Mouse (Mus musculus): Measurements from ENCODE around the gene Agbl1. TPM values are rescaled to one million over a fixed set of nuclear protein-coding genes. Genes with fewer than 3 reads are reported as not detected.

Agbl1 gene
- polyA plus RNA-seq, 1 experiment = 0.63 TPM

DNA sequence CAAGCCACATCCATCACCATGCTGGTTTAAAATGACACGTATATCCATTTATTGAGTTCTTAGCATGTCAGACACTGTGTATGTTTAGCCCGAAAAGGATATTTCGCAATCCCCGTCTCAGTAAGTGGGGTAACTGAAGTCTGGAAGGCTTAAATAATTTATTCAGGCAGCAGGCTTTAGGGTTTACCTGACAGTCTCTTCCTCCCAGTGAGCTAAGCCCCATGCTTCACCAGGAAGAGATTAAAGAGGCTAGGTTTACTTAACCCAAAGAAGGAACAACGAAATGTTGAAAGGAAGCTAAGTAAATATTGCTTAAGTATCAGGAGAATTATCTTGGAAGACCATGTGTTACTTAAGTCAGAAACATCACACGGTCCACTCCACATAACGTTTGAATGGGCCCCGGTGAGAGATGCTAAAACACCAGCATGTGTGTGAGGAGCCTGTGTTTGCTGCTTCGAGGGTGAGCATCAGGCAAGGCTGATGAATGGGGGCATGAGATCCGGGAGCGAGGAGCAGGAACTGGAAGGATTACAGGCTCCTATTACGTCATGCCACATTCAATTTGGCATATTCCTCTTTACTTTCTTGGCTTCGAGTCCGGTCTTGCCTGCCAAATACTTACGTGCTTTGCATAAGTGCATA, 162.7 kb downstream of the Agbl1 start:
- Histone ChIP-seq H3K27ac (ENCODE audit: control insufficient read depth, insufficient read depth, low read depth, low read length) (no peak overlapping the region), H3K4me1 (ENCODE audit: control insufficient read depth, insufficient read depth, low read length) (no peaks in the 10 kb centered on the region; the same call in none of the 2 replicates), H3K4me3 (ENCODE audit: control insufficient read depth, low read depth, low read length) (no peak overlapping the region)

DNA sequence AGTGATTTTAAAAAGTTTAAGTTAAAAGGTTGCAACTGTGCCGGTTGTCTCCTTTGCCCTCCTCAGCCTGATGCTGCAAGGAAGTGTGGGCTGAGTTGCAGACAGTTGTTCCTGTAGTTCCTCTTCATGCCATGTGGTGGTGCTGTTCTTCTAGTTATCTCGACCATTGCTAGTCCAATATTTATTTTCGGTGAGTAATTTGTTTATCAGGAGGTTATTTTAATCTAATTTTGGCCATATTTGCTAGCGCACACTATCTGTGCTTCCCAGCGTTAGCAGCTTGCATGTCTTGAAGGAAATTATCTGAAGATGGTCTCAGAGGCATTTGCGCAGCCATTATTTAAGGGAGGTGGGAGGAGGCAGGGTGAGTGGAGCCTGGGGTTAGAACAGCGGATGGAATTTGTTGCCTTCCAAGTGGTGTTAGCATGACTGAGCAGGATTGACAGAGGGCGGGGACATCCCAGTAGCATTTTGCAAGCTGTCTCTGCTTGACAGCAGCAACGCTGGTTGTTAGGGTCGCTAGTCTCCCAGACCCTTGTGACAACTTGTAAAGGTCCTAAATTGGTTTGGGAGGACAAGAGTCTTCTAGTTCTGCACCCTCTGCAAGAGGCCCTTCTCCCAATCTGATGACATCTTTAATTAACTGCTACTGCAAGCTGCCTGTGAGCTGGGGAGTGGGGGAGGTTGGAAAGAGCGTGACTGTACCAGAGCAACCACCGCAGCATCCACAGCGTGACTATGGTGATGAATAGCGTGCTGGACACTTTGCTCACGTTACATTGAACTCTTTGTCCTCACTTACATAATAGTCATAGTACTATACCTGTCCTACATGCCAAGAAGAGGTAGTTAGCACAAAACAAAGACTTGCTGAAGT, 163.5 kb downstream of the Agbl1 start:
- Histone ChIP-seq H3K27ac (ENCODE audit: control insufficient read depth, insufficient read depth, low read depth, low read length) (no peak overlapping the region), H3K4me3 (ENCODE audit: control insufficient read depth, low read depth, low read length) (no peak overlapping the region)
- TF ChIP-seq POLR2A (IDR thresholded peaks at IDR 0.05; ENCODE audit: control insufficient read depth, low read depth, low read length) (no peak), CTCF (IDR thresholded peaks at IDR 0.05; ENCODE audit: control insufficient read depth, insufficient read depth, insufficient replicate concordance, low read depth, low read length) (peak; percentile 49; the same call in 1 of the 2 replicates)

More for the DNA sequence above, 162.7 kb downstream of the Agbl1 start:
- H3K36me3 ChIP-seq (ENCODE audit: control insufficient read depth, insufficient read depth, low read length) = no peaks in the 10 kb centered on the region
- H3K27me3 ChIP-seq (ENCODE audit: control insufficient read depth, insufficient read depth, low read length) = no peaks in the 10 kb centered on the region
- TF ChIP-seq CTCF (IDR thresholded peaks at IDR 0.05; ENCODE audit: control insufficient read depth, insufficient read depth, insufficient replicate concordance, low read depth, low read length) (no peak), POLR2A (IDR thresholded peaks at IDR 0.05; ENCODE audit: control insufficient read depth, low read depth, low read length) (no peak)

GRCm38 (mm10) chr7:76407930-76408557, 178.4 kb downstream of the Agbl1 start:
- no peak overlapping the region for H3K27ac ChIP-seq (ENCODE audit: control insufficient read depth, insufficient read depth, low read depth, low read length)
- TF ChIP-seq POLR2A (IDR thresholded peaks at IDR 0.05; ENCODE audit: control insufficient read depth, low read depth, low read length) = no peak
- no peak for TF ChIP-seq CTCF (IDR thresholded peaks at IDR 0.05; ENCODE audit: control insufficient read depth, insufficient read depth, insufficient replicate concordance, low read depth, low read length)
- no peaks in the 10 kb centered on the region for H3K27me3 ChIP-seq (ENCODE audit: control insufficient read depth, insufficient read depth, low read length)
- H3K36me3 ChIP-seq (ENCODE audit: control insufficient read depth, insufficient read depth, low read length) = no peaks in the 10 kb centered on the region
- H3K4me1 ChIP-seq (ENCODE audit: control insufficient read depth, insufficient read depth, low read length) = no peaks in the 10 kb centered on the region
- no peak overlapping the region for H3K4me3 ChIP-seq (ENCODE audit: control insufficient read depth, low read depth, low read length)

More for the DNA sequence above, 163.5 kb downstream of the Agbl1 start:
- Histone ChIP-seq H3K36me3 (ENCODE audit: control insufficient read depth, insufficient read depth, low read length) (no peaks in the 10 kb centered on the region), H3K4me1 (ENCODE audit: control insufficient read depth, insufficient read depth, low read length) (no peaks in the 10 kb centered on the region; the same call in none of the 2 replicates), H3K27me3 (ENCODE audit: control insufficient read depth, insufficient read depth, low read length) (no peaks in the 10 kb centered on the region)

DNA sequence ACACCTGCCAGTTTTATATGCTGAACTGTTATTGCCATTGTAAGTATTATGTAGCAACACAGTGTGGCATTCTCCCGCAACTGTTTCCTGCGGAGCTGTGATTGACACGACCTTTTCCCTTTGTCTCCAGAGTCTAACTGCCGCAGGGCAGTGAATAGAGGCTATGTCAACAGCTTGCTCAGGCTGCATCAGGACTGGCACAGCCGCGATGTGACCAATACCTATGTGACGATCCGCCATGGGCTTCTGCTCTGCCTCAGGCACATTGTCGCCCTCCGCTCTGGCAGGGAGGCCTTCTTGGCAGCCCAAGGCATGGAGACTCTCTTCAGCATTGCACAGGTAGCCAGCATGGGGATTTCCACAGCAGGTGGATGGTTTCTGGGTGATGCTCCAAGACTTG, 179.3 kb downstream of the Agbl1 start:
- Histone ChIP-seq H3K27ac (ENCODE audit: control insufficient read depth, insufficient read depth, low read depth, low read length) (no peak overlapping the region), H3K4me3 (ENCODE audit: control insufficient read depth, low read depth, low read length) (no peak overlapping the region), H3K4me1 (ENCODE audit: control insufficient read depth, insufficient read depth, low read length) (no peaks in the 10 kb centered on the region), H3K36me3 (ENCODE audit: control insufficient read depth, insufficient read depth, low read length) (no peaks in the 10 kb centered on the region), H3K27me3 (ENCODE audit: control insufficient read depth, insufficient read depth, low read length) (no peaks in the 10 kb centered on the region)
- TF ChIP-seq POLR2A (IDR thresholded peaks at IDR 0.05; ENCODE audit: control insufficient read depth, low read depth, low read length) (no peak), CTCF (IDR thresholded peaks at IDR 0.05; ENCODE audit: control insufficient read depth, insufficient read depth, insufficient replicate concordance, low read depth, low read length) (no peak)

GRCm38 (mm10) chr7:76410403-76411180, 180.9 kb downstream of the Agbl1 start:
- Histone ChIP-seq H3K36me3 (ENCODE audit: control insufficient read depth, insufficient read depth, low read length) (no peaks in the 10 kb centered on the region), H3K27me3 (ENCODE audit: control insufficient read depth, insufficient read depth, low read length) (no peaks in the 10 kb centered on the region), H3K4me3 (ENCODE audit: control insufficient read depth, low read depth, low read length) (no peak overlapping the region), H3K27ac (ENCODE audit: control insufficient read depth, insufficient read depth, low read depth, low read length) (no peak overlapping the region), H3K4me1 (ENCODE audit: control insufficient read depth, insufficient read depth, low read length) (no peaks in the 10 kb centered on the region)
- TF ChIP-seq POLR2A (IDR thresholded peaks at IDR 0.05; ENCODE audit: control insufficient read depth, low read depth, low read length) (no peak), CTCF (IDR thresholded peaks at IDR 0.05; ENCODE audit: control insufficient read depth, insufficient read depth, insufficient replicate concordance, low read depth, low read length) (no peak)

DNA sequence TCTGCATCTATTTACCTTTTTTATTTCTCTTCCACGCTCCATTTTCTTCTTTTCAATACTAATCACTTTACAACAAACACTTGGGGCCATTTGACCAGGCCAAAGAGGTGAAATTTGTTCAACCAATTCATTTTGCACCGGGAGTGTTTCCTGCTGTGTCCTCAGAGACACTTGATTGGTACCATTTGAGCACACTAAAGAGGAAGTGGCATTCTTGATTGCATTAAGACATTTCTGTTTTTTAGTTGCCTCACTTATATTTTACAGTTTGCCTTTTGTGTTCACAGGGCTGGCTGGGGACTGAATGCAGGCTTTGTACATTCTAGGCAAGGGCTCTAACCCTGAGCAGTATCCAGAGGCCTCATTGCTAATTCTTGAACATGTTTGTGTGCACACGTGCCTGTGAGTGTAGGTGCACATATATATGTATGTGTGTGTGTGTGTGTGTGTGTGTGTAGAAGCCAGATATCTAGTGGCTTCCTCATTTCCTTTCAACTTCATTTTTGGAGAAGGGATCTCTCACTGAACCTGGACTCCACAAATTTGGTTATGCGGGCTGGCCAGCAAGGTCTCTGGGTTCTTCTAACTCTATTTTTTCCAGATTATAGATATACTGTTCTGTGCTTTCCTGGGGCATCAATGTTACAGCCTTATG, 182.4 kb downstream of the Agbl1 start:
- TF ChIP-seq POLR2A (IDR thresholded peaks at IDR 0.05; ENCODE audit: control insufficient read depth, low read depth, low read length) (no peak), CTCF (IDR thresholded peaks at IDR 0.05; ENCODE audit: control insufficient read depth, insufficient read depth, insufficient replicate concordance, low read depth, low read length) (no peak)
- Histone ChIP-seq H3K4me3 (ENCODE audit: control insufficient read depth, low read depth, low read length) (no peak overlapping the region), H3K27ac (ENCODE audit: control insufficient read depth, insufficient read depth, low read depth, low read length) (no peak overlapping the region), H3K36me3 (ENCODE audit: control insufficient read depth, insufficient read depth, low read length) (no peaks in the 10 kb centered on the region), H3K4me1 (ENCODE audit: control insufficient read depth, insufficient read depth, low read length) (no peaks in the 10 kb centered on the region), H3K27me3 (ENCODE audit: control insufficient read depth, insufficient read depth, low read length) (no peaks in the 10 kb centered on the region)

Measured in testis, adult 2 months (tissue).